Mouse (Mus musculus) limb, embryonic 14.5 days (tissue): Measurements from ENCODE around the gene Ilf3. TPM values are rescaled to one million over a fixed set of nuclear protein-coding genes. Genes with fewer than 3 reads are reported as not detected.

ENCODE experiments used
- ATAC-seq: fragments of 200-750 bp; cut with Nextera tagmentation; 2 replicates; pipeline ENCODE4 v1.8.0; 2017; ENCODE audit warnings: low read depth, moderate number of reproducible peaks, moderate TSS enrichment; ENCODE audit not compliant: low FRiP score
- DNase-seq: peaks from one replicate; pipeline ENCODE4 v3.0.0-alpha.2; 2015; ENCODE audit warnings: low spot score
- H3K27ac ChIP-seq: fragments of 300-500 bp; sonication (generic); replicated peaks from 2 replicates; pipeline ENCODE4 v1.5.1; 2014; ENCODE audit warnings: low read depth, mild to moderate bottlenecking, low read length, moderate library complexity, mixed read lengths
- H3K27me3 ChIP-seq: fragments of 300-500 bp; sonication (generic); 2 replicates; pipeline ENCODE4 v1.6.1; 2014; ENCODE audit warnings: low read length, mixed read lengths; ENCODE audit not compliant: control insufficient read depth, insufficient read depth
- H3K36me3 ChIP-seq: fragments of 300-500 bp; sonication (generic); 2 replicates; pipeline ENCODE4 v1.6.1; 2014; ENCODE audit warnings: mild to moderate bottlenecking, low read length, moderate library complexity, mixed read lengths; ENCODE audit not compliant: control insufficient read depth, insufficient read depth
- H3K4me1 ChIP-seq: fragments of 300-500 bp; sonication (generic); 2 replicates; pipeline ENCODE4 v1.6.1; 2014; ENCODE audit warnings: antibody characterized with exemption, low read length, mixed read lengths; ENCODE audit not compliant: control insufficient read depth, insufficient read depth
- H3K4me2 ChIP-seq: fragments of 300-500 bp; sonication (generic); replicated peaks from 2 replicates; pipeline ENCODE4 v1.6.1; 2014; ENCODE audit warnings: low read depth, mild to moderate bottlenecking, low read length, moderate library complexity; ENCODE audit not compliant: severe bottlenecking
- H3K4me3 ChIP-seq: fragments of 300-500 bp; sonication (generic); replicated peaks from 2 replicates; pipeline ENCODE4 v1.5.1; 2014; ENCODE audit warnings: low read length
- H3K9ac ChIP-seq: fragments of 300-500 bp; sonication (generic); 2 replicates; pipeline ENCODE4 v1.6.1; 2014; ENCODE audit warnings: mild to moderate bottlenecking, low read depth, low read length, moderate library complexity; ENCODE audit not compliant: severe bottlenecking
- H3K9me3 ChIP-seq: fragments of 300-500 bp; sonication (generic); 2 replicates; pipeline ENCODE4 v1.6.1; 2016; ENCODE audit warnings: low read length; ENCODE audit not compliant: control insufficient read depth
- POLR2A ChIP-seq: fragments of 200-500 bp; IDR thresholded peaks from 2 replicates; pipeline ENCODE4 v1.8.0; 2012; ENCODE audit warnings: inconsistent platforms, mild to moderate bottlenecking, moderate library complexity, borderline replicate concordance; ENCODE audit not compliant: insufficient read depth, insufficient read length; ENCODE audit errors: extremely low read depth
- WGBS: fragments of 180-500 bp; shearing (Covaris S2); extraction: QIAGEN DNeasy Blood & Tissue Kit; methylation state at CpG from one replicate; pipeline ENCODE4 v1.1.7; 2014; 5-methylcytosine and 5-hydroxymethylcytosine counted together
- polyA plus RNA-seq, 2 experiments: library from polyadenylated mRNA; depleted of rRNA in 1 of 2; stranded (reverse) in 1 of 2; unstranded in 1 of 2; fragments of >200 nt; fragmentation: Nextera tagmentation in 1 of 2; extraction: Ambion mirVana in 1 of 2; gene quantifications; 2 replicates each; pipeline versions ENCODE4 v1.2.1 to v1.2.3; 2012 to 2014

Gene Ilf3
- polyA plus RNA-seq, 2 experiments: 174 to 180 TPM

DNA sequence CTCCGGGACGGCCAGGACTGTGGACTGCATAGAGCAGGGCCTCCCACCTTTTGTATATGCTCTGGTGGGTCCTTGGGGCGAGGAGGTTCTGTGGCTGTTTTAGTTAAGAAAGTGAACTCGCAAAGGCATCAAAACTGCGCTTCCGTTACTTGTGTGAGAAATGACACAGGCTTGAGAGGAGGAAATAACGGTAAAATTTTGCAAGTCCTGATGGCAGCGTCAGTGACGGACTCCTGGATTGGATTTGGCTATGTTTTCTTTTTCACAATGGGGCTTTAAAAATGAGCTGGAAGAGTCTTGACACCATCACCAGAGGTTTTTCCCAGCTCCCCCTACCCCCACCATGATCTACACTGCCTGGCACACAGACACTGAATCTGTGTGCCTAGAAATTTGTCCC lies 33.4 kb downstream of the Ilf3 start:
- Histone ChIP-seq H3K4me1 (no peaks in the 10 kb centered on the region), H3K36me3 (peaks cover 98% of the 10 kb centered on the region), H3K9me3 (no peaks in the 10 kb centered on the region), H3K27ac (no peak overlapping the region), H3K4me3 (no peak overlapping the region), H3K9ac (no peak overlapping the region), H3K27me3 (no peaks in the 10 kb centered on the region), H3K4me2 (no peak overlapping the region)
- WGBS: 90% methylated on average over 9 of the region's 9 CpGs
- TF ChIP-seq POLR2A: no peak
- ATAC-seq: no peak
- no peak for DNase-seq

DNA sequence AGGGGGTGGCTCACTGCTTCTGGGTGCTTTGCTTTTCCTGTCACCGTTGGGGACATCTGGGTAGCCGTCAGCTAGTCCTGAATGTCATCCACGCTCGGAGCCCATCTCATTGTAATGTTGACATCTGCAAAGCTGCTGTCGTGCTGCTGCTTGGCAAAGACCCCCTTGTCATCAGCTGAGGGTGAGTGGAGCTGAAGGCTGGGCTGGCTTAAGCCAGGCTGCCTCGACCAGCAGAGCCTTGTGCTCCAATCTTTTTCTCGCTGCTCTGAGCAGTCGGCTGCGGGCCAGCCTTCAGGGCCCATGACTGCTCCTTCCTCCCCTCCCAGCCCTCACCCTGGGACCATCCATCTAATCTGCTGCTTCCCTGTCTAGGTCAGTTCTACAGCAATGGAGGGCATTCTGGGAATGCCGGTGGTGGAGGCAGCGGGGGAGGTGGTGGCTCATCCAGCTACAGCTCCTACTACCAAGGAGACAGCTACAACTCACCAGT lies 35.1 kb downstream of the Ilf3 start:
- no peaks in the 10 kb centered on the region for H3K9me3 ChIP-seq
- no peak overlapping the region for H3K27ac ChIP-seq
- ATAC-seq (no peak), DNase-seq (no peak)
- H3K4me3 ChIP-seq: no peak overlapping the region
- H3K36me3 ChIP-seq: peaks cover 91% of the 10 kb centered on the region
- no peak overlapping the region for H3K9ac ChIP-seq
- no peaks in the 10 kb centered on the region for H3K4me1 ChIP-seq
- H3K27me3 ChIP-seq: no peaks in the 10 kb centered on the region
- TF ChIP-seq POLR2A: no peak
- no peak overlapping the region for H3K4me2 ChIP-seq
- WGBS: 87% methylated on average over 11 of the region's 11 CpGs

DNA sequence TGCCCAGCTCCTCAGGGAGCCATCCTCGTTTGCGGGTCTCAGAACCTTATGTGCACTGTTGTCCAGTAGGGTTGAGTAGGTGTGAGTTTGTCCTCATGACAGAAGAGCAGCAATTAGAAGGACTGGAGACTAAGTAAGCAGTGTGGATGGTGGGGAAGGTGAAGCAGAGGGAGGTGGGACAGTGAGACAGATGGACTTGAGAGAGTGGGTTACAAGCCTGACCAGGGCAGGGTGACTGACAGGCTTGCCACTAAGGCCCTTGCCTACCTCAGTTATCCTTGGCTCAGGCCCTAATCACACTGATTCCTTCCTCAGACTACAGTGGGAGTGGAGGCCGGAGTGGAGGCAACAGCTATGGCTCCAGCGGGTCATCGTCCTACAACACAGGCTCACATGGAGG lies 36.1 kb downstream of the Ilf3 start:
- Histone ChIP-seq H3K36me3 (peaks cover 82% of the 10 kb centered on the region), H3K9me3 (no peaks in the 10 kb centered on the region), H3K4me2 (no peak overlapping the region), H3K27ac (no peak overlapping the region), H3K9ac (no peak overlapping the region), H3K4me3 (no peak overlapping the region), H3K27me3 (no peaks in the 10 kb centered on the region), H3K4me1 (no peaks in the 10 kb centered on the region)
- 97% methylated on average over 5 of the region's 5 CpGs for WGBS
- ATAC-seq: no peak
- TF ChIP-seq POLR2A: no peak
- DNase-seq: no peak

DNA sequence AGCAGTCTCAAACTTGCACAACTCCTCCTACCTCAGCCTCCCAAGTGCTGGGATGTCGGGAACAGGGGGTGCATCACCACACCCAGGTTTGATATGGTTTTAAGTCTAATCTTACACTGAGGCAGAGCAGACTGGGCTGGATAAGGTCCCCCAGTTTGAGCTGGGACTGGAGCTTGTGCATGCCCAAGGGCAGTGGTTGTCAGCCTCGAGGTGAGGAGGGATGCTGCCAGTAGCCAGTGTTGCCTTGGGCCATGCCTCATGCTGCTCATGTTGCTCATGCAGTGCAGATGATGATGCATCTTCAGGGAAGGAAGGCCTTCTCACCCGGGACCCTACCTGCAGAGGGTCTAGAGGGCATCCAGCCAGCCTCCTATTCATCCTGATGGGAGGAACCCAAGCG lies 37.9 kb downstream of the Ilf3 start:
- H3K27ac ChIP-seq: no peak overlapping the region
- H3K27me3 ChIP-seq: no peaks in the 10 kb centered on the region
- ATAC-seq (no peak), DNase-seq (no peak)
- WGBS: 78% methylated on average over 4 of the region's 4 CpGs
- no peak overlapping the region for H3K9ac ChIP-seq
- H3K4me1 ChIP-seq: no peaks in the 10 kb centered on the region
- no peak overlapping the region for H3K4me3 ChIP-seq
- no peaks in the 10 kb centered on the region for H3K9me3 ChIP-seq
- peaks cover 64% of the 10 kb centered on the region for H3K36me3 ChIP-seq
- no peak for TF ChIP-seq POLR2A
- no peak overlapping the region for H3K4me2 ChIP-seq

DNA sequence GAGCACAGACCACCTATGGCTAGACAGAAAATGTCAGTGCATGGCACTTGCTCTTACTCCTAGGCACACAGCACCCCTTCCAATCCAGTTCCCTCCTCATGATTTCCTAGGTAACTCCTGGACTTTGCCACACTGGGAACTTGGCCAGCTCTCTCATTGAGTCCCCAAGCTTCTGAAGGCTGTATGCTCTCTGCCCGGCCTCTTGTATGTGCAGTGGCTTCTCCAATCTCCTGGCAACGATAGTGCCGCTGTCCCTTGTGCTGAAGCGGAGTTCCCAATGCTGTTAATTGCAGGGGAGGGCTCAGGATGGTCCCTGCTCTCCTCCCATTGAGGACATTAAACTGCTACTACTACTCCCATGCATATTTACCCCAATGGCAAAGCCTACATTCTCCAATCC lies 40.3 kb downstream of the Ilf3 start:
- peak; percentile 38 for DNase-seq
- 8% methylated on average over 4 of the region's 4 CpGs for WGBS

DNA sequence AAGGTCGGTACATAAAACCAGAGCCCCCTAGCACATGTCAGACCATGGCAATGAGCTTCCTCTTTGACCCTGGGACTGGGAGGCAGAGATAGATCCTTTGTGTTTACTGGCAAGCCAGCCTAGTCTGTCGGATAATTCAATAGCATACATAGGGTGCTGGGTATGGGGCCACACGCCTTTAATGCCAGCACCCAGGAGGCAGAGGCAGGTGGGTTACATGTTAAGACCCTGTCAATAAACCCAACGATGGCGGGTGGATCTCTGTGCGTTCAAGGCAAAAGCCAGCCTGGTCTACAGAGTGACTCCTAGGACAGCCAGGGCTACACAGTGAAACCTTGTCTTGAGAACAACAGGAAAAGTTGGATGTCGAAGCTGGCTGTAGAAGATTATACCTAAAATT lies 41.0 kb downstream of the Ilf3 start:
- no peak overlapping the region for H3K4me2 ChIP-seq
- no peak overlapping the region for H3K9ac ChIP-seq
- peaks cover 34% of the 10 kb centered on the region for H3K36me3 ChIP-seq
- H3K4me1 ChIP-seq: peaks cover 5% of the 10 kb centered on the region
- DNase-seq (no peak), ATAC-seq (no peak)
- H3K27me3 ChIP-seq: no peaks in the 10 kb centered on the region
- 80% methylated on average over 7 of the region's 7 CpGs for WGBS
- no peak for TF ChIP-seq POLR2A
- no peak overlapping the region for H3K4me3 ChIP-seq
- H3K9me3 ChIP-seq: no peaks in the 10 kb centered on the region
- no peak overlapping the region for H3K27ac ChIP-seq

More for the DNA sequence above, 40.3 kb downstream of the Ilf3 start:
- Histone ChIP-seq H3K27me3 (no peaks in the 10 kb centered on the region), H3K9me3 (no peaks in the 10 kb centered on the region), H3K9ac (no peak overlapping the region), H3K4me3 (no peak overlapping the region), H3K4me2 (no peak overlapping the region), H3K27ac (no peak overlapping the region), H3K36me3 (peaks cover 41% of the 10 kb centered on the region), H3K4me1 (peaks cover 5% of the 10 kb centered on the region)
- no peak for ATAC-seq
- TF ChIP-seq POLR2A: no peak
